Mouse (Mus musculus) lung, embryonic 16.5 days (tissue): ENCODE results near the gene Parva. TPM values are rescaled to one million over a fixed set of nuclear protein-coding genes. Genes with fewer than 3 reads are reported as not detected.

ENCODE experiments used
- ATAC-seq: fragments of 200-750 bp; cut with Nextera tagmentation; 2 replicates; pipeline ENCODE4 v1.8.0; 2017; ENCODE audit warnings: low read depth, mild to moderate bottlenecking, moderate library complexity
- H3K27ac ChIP-seq: fragments of 300-500 bp; sonication (generic); 2 replicates; pipeline ENCODE4 v1.5.1; 2014; ENCODE audit warnings: mild to moderate bottlenecking, control low read depth, low read length
- H3K27me3 ChIP-seq: fragments of 300-500 bp; sonication (generic); 2 replicates; pipeline ENCODE4 v1.6.1; 2014; ENCODE audit warnings: low read depth, low read length, mixed read lengths; ENCODE audit not compliant: control insufficient read depth, insufficient read depth
- H3K36me3 ChIP-seq: fragments of 300-500 bp; sonication (generic); 2 replicates; pipeline ENCODE4 v1.6.1; 2014; ENCODE audit warnings: low read length; ENCODE audit not compliant: control insufficient read depth, insufficient read depth
- H3K4me1 ChIP-seq: fragments of 300-500 bp; sonication (generic); replicated peaks from 2 replicates; pipeline ENCODE4 v1.6.1; 2014; ENCODE audit warnings: low read length, mixed read lengths; ENCODE audit not compliant: control insufficient read depth, insufficient read depth
- H3K4me2 ChIP-seq: fragments of 300-500 bp; sonication (generic); 2 replicates; pipeline ENCODE4 v1.6.1; 2014; ENCODE audit warnings: low read depth, low read length, control low read depth
- H3K4me3 ChIP-seq: fragments of 300-500 bp; sonication (generic); 2 replicates; pipeline ENCODE4 v1.5.1; 2014; ENCODE audit warnings: mild to moderate bottlenecking, low read length, control low read depth
- H3K9ac ChIP-seq: fragments of 300-500 bp; sonication (generic); 2 replicates; pipeline ENCODE4 v1.6.1; 2014; ENCODE audit warnings: low read length, control low read depth
- H3K9me3 ChIP-seq: fragments of 300-500 bp; sonication (generic); 2 replicates; pipeline ENCODE4 v1.6.1; 2016; ENCODE audit warnings: low read length; ENCODE audit not compliant: control insufficient read depth
- WGBS: fragments of 180-500 bp; shearing (Covaris S2); extraction: QIAGEN DNeasy Blood & Tissue Kit; methylation state at CpG from one replicate; pipeline ENCODE4 v1.1.7; 2014; 5-methylcytosine and 5-hydroxymethylcytosine counted together
- polyA plus RNA-seq: library from polyadenylated mRNA; unstranded; fragments of >200 nt; fragmentation: Nextera tagmentation; extraction: Ambion mirVana; gene quantifications from 2 replicates; pipeline ENCODE4 v1.2.1, GENCODE M21; 2015

Parva gene
- polyA plus RNA-seq, 1 experiment from 2014 or later: 115 TPM

- H3K4me3 ChIP-seq: no peak overlapping the region
- ATAC-seq: peak; percentile 66
- no peak overlapping the region for H3K9ac ChIP-seq
- no peaks in the 10 kb centered on the region for H3K9me3 ChIP-seq
- no peak overlapping the region for H3K4me2 ChIP-seq
- H3K27ac ChIP-seq: peak overlapping the region; percentile 23; the same call in 1 of the 2 replicates
- WGBS: 28% methylated on average over 6 of the region's 6 CpGs
- peaks cover 12% of the 10 kb centered on the region; the same call in 1 of the 2 replicates for H3K4me1 ChIP-seq
- no peaks in the 10 kb centered on the region for H3K27me3 ChIP-seq
- H3K36me3 ChIP-seq: no peaks in the 10 kb centered on the region
These were observed 101.5 kb downstream of the Parva start for GRCm38 (mm10) chr7:112528582-112529360.

- ATAC-seq: no peak
- no peak overlapping the region for H3K27ac ChIP-seq
- no peaks in the 10 kb centered on the region for H3K36me3 ChIP-seq
- peaks cover 30% of the 10 kb centered on the region for H3K4me1 ChIP-seq
- H3K4me3 ChIP-seq: no peak overlapping the region
- no peaks in the 10 kb centered on the region for H3K27me3 ChIP-seq
- H3K9me3 ChIP-seq: no peaks in the 10 kb centered on the region
- WGBS: 54% methylated on average over 5 of the region's 5 CpGs
- no peak overlapping the region for H3K4me2 ChIP-seq
- no peak overlapping the region for H3K9ac ChIP-seq
These were observed 103.6 kb downstream of the Parva start for GRCm38 (mm10) chr7:112530924-112531323.

DNA sequence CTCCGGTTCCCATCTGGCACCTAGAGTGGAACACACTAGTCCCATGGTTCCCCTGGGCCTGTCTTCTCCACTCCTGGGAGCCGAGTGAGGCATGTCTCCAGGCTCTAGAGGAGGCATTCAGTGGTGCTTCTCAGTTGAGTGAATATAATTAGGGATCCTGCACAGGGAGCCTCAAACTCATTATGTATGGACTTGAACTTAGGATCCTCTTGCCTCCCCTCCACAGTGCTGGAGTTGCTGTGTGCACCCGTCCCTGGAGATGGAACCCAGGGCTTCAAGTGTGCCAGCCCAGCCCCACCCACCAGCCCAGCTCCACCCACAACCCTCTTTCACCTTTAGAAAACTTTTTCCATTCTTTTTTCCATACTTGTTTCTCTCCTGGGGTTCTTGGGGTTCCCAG is 106.8 kb downstream of the Parva start:
- Histone ChIP-seq H3K9ac (no peak overlapping the region), H3K27ac (no peak overlapping the region), H3K9me3 (no peaks in the 10 kb centered on the region), H3K36me3 (no peaks in the 10 kb centered on the region), H3K4me2 (no peak overlapping the region), H3K4me1 (peaks cover 18% of the 10 kb centered on the region), H3K4me3 (no peak overlapping the region), H3K27me3 (no peaks in the 10 kb centered on the region)
- WGBS: 77% methylated on average over 3 of the region's 3 CpGs
- ATAC-seq: no peak

GRCm38 (mm10) chr7:112535408-112535921 is 108.2 kb downstream of the Parva start:
- Histone ChIP-seq H3K9ac (peak overlapping the region; percentile 62), H3K9me3 (no peaks in the 10 kb centered on the region), H3K4me3 (peak overlapping the region; percentile 3; the same call in 1 of the 2 replicates), H3K27me3 (no peaks in the 10 kb centered on the region), H3K4me1 (peaks cover 18% of the 10 kb centered on the region), H3K4me2 (peak overlapping the region; percentile 41), H3K27ac (peak overlapping the region; percentile 89), H3K36me3 (no peaks in the 10 kb centered on the region)
- 13% methylated on average over 16 of the region's 16 CpGs for WGBS
- peak; percentile 89 for ATAC-seq

DNA sequence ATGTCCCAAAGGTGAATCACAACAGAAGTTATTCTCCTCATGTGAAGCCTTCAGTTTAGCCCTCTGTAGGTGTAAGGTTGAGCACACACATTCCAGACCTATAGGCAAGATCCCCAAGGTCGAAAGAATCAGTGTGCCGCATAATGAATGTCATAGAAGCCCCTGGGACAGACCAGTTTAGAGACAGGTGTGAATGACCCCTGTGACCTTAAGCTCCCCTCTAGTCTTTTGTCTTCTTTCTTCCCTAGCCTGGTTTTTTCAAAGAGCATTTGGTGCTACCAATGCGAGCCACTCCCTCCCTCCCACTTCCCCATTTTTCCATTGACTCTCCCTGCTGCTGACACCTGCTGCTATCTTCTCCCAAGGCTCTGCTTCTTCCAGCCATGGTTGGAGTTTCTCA is 121.8 kb downstream of the Parva start:
- Histone ChIP-seq H3K9ac (no peak overlapping the region), H3K27me3 (no peaks in the 10 kb centered on the region), H3K36me3 (peaks cover 28% of the 10 kb centered on the region; the same call in 1 of the 2 replicates), H3K4me2 (no peak overlapping the region), H3K4me3 (no peak overlapping the region), H3K27ac (no peak overlapping the region), H3K9me3 (no peaks in the 10 kb centered on the region), H3K4me1 (no peaks in the 10 kb centered on the region)
- 78% methylated on average over 3 of the region's 3 CpGs for WGBS
- ATAC-seq: no peak

- no peak overlapping the region for H3K4me3 ChIP-seq
- no peak overlapping the region for H3K4me2 ChIP-seq
- no peaks in the 10 kb centered on the region for H3K4me1 ChIP-seq
- WGBS: 81% methylated on average over 3 of the region's 3 CpGs
- H3K9me3 ChIP-seq: no peaks in the 10 kb centered on the region
- H3K27ac ChIP-seq: no peak overlapping the region
- H3K27me3 ChIP-seq: no peaks in the 10 kb centered on the region
- H3K9ac ChIP-seq: no peak overlapping the region
- no peak for ATAC-seq
- H3K36me3 ChIP-seq: peaks cover 25% of the 10 kb centered on the region
These were observed 134.2 kb downstream of the Parva start for GRCm38 (mm10) chr7:112561504-112561903.

- H3K36me3 ChIP-seq: peaks cover 11% of the 10 kb centered on the region
- H3K4me1 ChIP-seq: no peaks in the 10 kb centered on the region
- no peak overlapping the region for H3K9ac ChIP-seq
- H3K4me2 ChIP-seq: no peak overlapping the region
- no peak overlapping the region for H3K27ac ChIP-seq
- whole genome bisulfite sequencing: 85% methylated on average over 4 of the region's 4 CpGs
- H3K27me3 ChIP-seq: no peaks in the 10 kb centered on the region
- peak; percentile 68; the same call in 1 of the 2 replicates for ATAC-seq
- no peaks in the 10 kb centered on the region for H3K9me3 ChIP-seq
- H3K4me3 ChIP-seq: no peak overlapping the region
These were observed 139.7 kb downstream of the Parva start for GRCm38 (mm10) chr7:112567004-112567403.

DNA sequence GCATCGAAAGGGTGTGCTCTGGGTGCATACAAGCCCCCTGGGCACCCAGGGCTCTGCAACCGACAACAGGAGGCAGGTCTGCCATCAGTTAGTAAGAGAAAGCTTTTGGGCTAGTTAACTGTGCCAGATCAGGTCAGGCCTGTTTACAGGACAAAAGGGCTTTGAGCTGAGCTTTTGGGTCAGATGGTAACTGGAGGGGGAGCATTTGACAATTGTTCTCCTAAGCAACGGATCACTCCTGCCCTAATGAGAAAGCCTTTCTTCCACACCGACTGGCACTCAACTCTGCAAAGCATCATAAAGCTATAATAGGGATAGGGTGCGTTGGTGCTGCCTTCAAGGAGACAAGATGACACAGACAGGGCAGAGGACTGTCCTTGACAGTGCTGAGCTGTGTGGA is 141.7 kb downstream of the Parva start:
- H3K36me3 ChIP-seq: peaks cover 11% of the 10 kb centered on the region

DNA sequence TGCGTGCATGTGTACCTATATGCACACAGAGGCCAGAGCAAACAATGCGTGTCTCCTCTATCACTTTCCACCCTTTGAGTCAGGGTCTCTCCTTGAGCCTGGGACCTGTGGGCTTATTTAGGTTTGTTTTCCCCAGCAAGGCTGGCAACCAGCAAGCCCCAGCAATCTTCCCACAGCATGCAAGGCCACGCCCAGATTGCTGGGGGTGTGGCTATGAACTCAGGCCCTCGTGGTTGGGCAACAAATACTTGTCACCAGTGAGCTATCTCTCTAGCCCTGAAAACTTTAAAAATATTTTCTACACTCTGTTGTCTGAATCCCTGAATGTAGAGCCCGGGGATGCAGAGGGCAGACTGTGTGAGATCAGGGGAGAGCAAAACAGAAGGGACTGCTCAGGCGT is 154.3 kb downstream of the Parva start:
- ATAC-seq: no peak
- 0 out of 2 replicates have a peak, but pooled peaks cover 3% of the 10 kb centered on the region for H3K9me3 ChIP-seq
- WGBS: 75% methylated on average over 6 of the region's 6 CpGs
- peaks cover 22% of the 10 kb centered on the region for H3K36me3 ChIP-seq
- H3K4me2 ChIP-seq: no peak overlapping the region
- H3K27me3 ChIP-seq: no peaks in the 10 kb centered on the region
- no peak overlapping the region for H3K4me3 ChIP-seq
- H3K9ac ChIP-seq: no peak overlapping the region
- H3K27ac ChIP-seq: no peak overlapping the region
- no peaks in the 10 kb centered on the region for H3K4me1 ChIP-seq

More for the DNA sequence above, 141.7 kb downstream of the Parva start:
- Histone ChIP-seq H3K9ac (no peak overlapping the region), H3K27me3 (no peaks in the 10 kb centered on the region), H3K4me3 (no peak overlapping the region), H3K4me2 (no peak overlapping the region), H3K4me1 (no peaks in the 10 kb centered on the region), H3K27ac (no peak overlapping the region), H3K9me3 (no peaks in the 10 kb centered on the region)
- 74% methylated on average over 5 of the region's 5 CpGs for WGBS
- no peak for ATAC-seq
